ENCODE assay signal across 8 mouse cellular contexts in genomic region chr8:84722530-84722849, GRCm38 (mm10). TPM values are rescaled to one million over a fixed set of nuclear protein-coding genes. Genes with fewer than 3 reads are reported as not detected.
DNase-seq lines count a peak whose midpoint lies in the region; ATAC-seq and TF ChIP-seq lines count a peak whose summit lies in the region.

No protein-coding gene starts in this region.

- 71% methylated on average over 6 of the region's 6 CpGs for WGBS in kidney, embryonic 16.5 days
- WGBS in embryonic facial prominence, embryonic 12.5 days: 42% methylated on average over 6 of the region's 6 CpGs
- 67% methylated on average over 6 of the region's 6 CpGs for WGBS in midbrain, postnatal 0 days

- no peak for DNase-seq in kidney, postnatal 4 days
- no peak for DNase-seq in midbrain, postnatal 0 days (ENCODE audit: low spot score)
- DNase-seq in layer of hippocampus, adult 11-12 months (ENCODE audit: low spot score): no peak
- no peak for DNase-seq in left cerebral cortex, postnatal 14 days (ENCODE audit: low spot score in 2 of 2)
- DNase-seq in cerebellum, postnatal 14 days: no peak

- no peak for TF ChIP-seq CTCF in midbrain, postnatal 0 days (IDR thresholded peaks at IDR 0.05)

- no peak overlapping the region for H3K4me2 ChIP-seq in kidney, embryonic 16.5 days (replicated peaks; ENCODE audit: low read depth, low read length)
- peak overlapping the region; percentile 44 for H3K4me2 ChIP-seq in embryonic facial prominence, embryonic 12.5 days (replicated peaks)
- no peak overlapping the region for H3K4me2 ChIP-seq in midbrain, postnatal 0 days (ENCODE audit: low read depth, low read length, poor library complexity, severe bottlenecking)

- intact Hi-C loops in left cerebral cortex, postnatal 14 days (cut with DNase I): no loop called here

- peaks cover 45% of the 10 kb centered on the region for H3K4me1 ChIP-seq in kidney, embryonic 16.5 days (ENCODE audit: insufficient read depth, low read length)
- H3K4me1 ChIP-seq in embryonic facial prominence, embryonic 12.5 days: peaks cover 51% of the 10 kb centered on the region
- H3K4me1 ChIP-seq in midbrain, postnatal 0 days (ENCODE audit: insufficient read depth, low read length): peaks cover 13% of the 10 kb centered on the region

- peaks cover 4% of the 10 kb centered on the region; the same call in 1 of the 2 replicates for H3K36me3 ChIP-seq in kidney, embryonic 16.5 days (ENCODE audit: insufficient read depth, low read length)
- H3K36me3 ChIP-seq in embryonic facial prominence, embryonic 12.5 days: peaks cover 49% of the 10 kb centered on the region
- no peaks in the 10 kb centered on the region for H3K36me3 ChIP-seq in midbrain, postnatal 0 days (ENCODE audit: insufficient read depth, low read length)

- H3K9me3 ChIP-seq in kidney, embryonic 16.5 days (ENCODE audit: low read length): no peaks in the 10 kb centered on the region
- no peaks in the 10 kb centered on the region for H3K9me3 ChIP-seq in embryonic facial prominence, embryonic 12.5 days
- H3K9me3 ChIP-seq in midbrain, postnatal 0 days (ENCODE audit: low read length): no peaks in the 10 kb centered on the region

- H3K4me3 ChIP-seq in kidney, embryonic 16.5 days (ENCODE audit: low read length): no peak overlapping the region
- H3K4me3 ChIP-seq in embryonic facial prominence, embryonic 12.5 days: peak overlapping the region; percentile 14; the same call in 1 of the 2 replicates
- no peak overlapping the region for H3K4me3 ChIP-seq in midbrain, postnatal 0 days (ENCODE audit: low read depth, low read length)

- no peak; the same call in 1 of the 2 replicates for ATAC-seq in kidney, embryonic 16.5 days (ENCODE audit: low FRiP score, low TSS enrichment)
- no peak for ATAC-seq in embryonic facial prominence, embryonic 12.5 days (ENCODE audit: insufficient number of reproducible peaks, insufficient read depth, low FRiP score, low TSS enrichment)
- peak; percentile 5 for ATAC-seq in inflammation-experienced regulatory T-cells, adult 6 months
- ATAC-seq in midbrain, postnatal 0 days (ENCODE audit: low FRiP score): no peak

- H3K9ac ChIP-seq in kidney, embryonic 16.5 days (replicated peaks; ENCODE audit: low read length): 0 out of 2 replicates have a peak overlapping the region, but pooled peaks have one; percentile 49
- H3K9ac ChIP-seq in embryonic facial prominence, embryonic 12.5 days: peak overlapping the region; percentile 34; the same call in 1 of the 2 replicates
- H3K9ac ChIP-seq in midbrain, postnatal 0 days (replicated peaks; ENCODE audit: low read length, poor library complexity, severe bottlenecking): no peak overlapping the region

- peaks cover 7% of the 10 kb centered on the region for H3K27me3 ChIP-seq in kidney, embryonic 16.5 days (ENCODE audit: insufficient read depth, low read length)
- H3K27me3 ChIP-seq in embryonic facial prominence, embryonic 12.5 days: peaks cover 14% of the 10 kb centered on the region
- no peaks in the 10 kb centered on the region for H3K27me3 ChIP-seq in midbrain, postnatal 0 days (ENCODE audit: insufficient read depth, low read length)

- H3K27ac ChIP-seq in kidney, embryonic 16.5 days (ENCODE audit: low read length): peak overlapping the region; percentile 95
- H3K27ac ChIP-seq in embryonic facial prominence, embryonic 12.5 days: peak overlapping the region; percentile 99
- H3K27ac ChIP-seq in midbrain, postnatal 0 days (ENCODE audit: low read depth, low read length): peak overlapping the region; percentile 51; the same call in 1 of the 2 replicates

RNA-seq across cellular contexts. Expression of gene G430095P16Rik, which starts 0.3 kb away (rescaled TPM):
- 2.3 and 2.8 TPM in 2 replicates for polyA plus RNA-seq in kidney, embryonic 16.5 days (2015; fragmentation: Nextera tagmentation; extraction: Ambion mirVana)
- polyA plus RNA-seq in embryonic facial prominence, embryonic 12.5 days (2016; fragmentation: Nextera tagmentation; extraction: Ambion mirVana): 7.1 and 7.4 TPM in 2 replicates
- 10 to 100 TPM; 11.7 to 25.0 (median 21.7) TPM for polyA plus RNA-seq in inflammation-experienced regulatory T-cells, adult 6 months (2017; shearing (Covaris generic))
- total RNA-seq in midbrain, postnatal 0 days (2014; rRNA removed): not detected in 2 replicates
- polyA plus RNA-seq in midbrain, postnatal 0 days (2015; fragmentation: Nextera tagmentation; extraction: Ambion mirVana): 0.39 and 0.71 TPM in 2 replicates
- not detected for total RNA-seq in left cerebral cortex, postnatal 14 days (2021)

RNA-seq across cellular contexts. Expression of gene Lyl1, which starts 21.2 kb away (rescaled TPM):
- 7.9 and 8.1 TPM in 2 replicates for polyA plus RNA-seq in kidney, embryonic 16.5 days (2015; fragmentation: Nextera tagmentation; extraction: Ambion mirVana)
- polyA plus RNA-seq in embryonic facial prominence, embryonic 12.5 days (2016; fragmentation: Nextera tagmentation; extraction: Ambion mirVana): 4.9 and 5.0 TPM in 2 replicates
- 1 to 10 TPM in 2 of 3 experiments, under 1 TPM in 1; 0.20 to 2.7 (median 1.3) TPM for polyA plus RNA-seq in inflammation-experienced regulatory T-cells, adult 6 months (2017; shearing (Covaris generic))
- total RNA-seq in midbrain, postnatal 0 days (2014; rRNA removed): 4.6 and 4.8 TPM in 2 replicates
- polyA plus RNA-seq in midbrain, postnatal 0 days (2015; fragmentation: Nextera tagmentation; extraction: Ambion mirVana): 2.0 and 2.8 TPM in 2 replicates
- 1 to 10 TPM; 2.7 to 4.3 TPM for total RNA-seq in left cerebral cortex, postnatal 14 days (2021)

RNA-seq across cellular contexts. Expression of gene Nacc1, which starts 34.8 kb away (rescaled TPM):
- 22.5 and 26.7 TPM in 2 replicates for polyA plus RNA-seq in kidney, embryonic 16.5 days (2015; fragmentation: Nextera tagmentation; extraction: Ambion mirVana)
- polyA plus RNA-seq in embryonic facial prominence, embryonic 12.5 days (2016; fragmentation: Nextera tagmentation; extraction: Ambion mirVana): 19.4 and 20.8 TPM in 2 replicates
- 1 to 10 TPM; 9.2 to 9.5 (median 9.4) TPM for polyA plus RNA-seq in inflammation-experienced regulatory T-cells, adult 6 months (2017; shearing (Covaris generic))
- 87.2 and 102 TPM in 2 replicates for total RNA-seq in midbrain, postnatal 0 days (2014; rRNA removed)
- polyA plus RNA-seq in midbrain, postnatal 0 days (2015; fragmentation: Nextera tagmentation; extraction: Ambion mirVana): 13.7 and 13.8 TPM in 2 replicates
- total RNA-seq in left cerebral cortex, postnatal 14 days (2021): 10 to 100 TPM; 90.2 to 91.9 TPM

RNA-seq across cellular contexts. Expression of gene Trmt1, which starts 36.4 kb away (rescaled TPM):
- 81.5 and 82.9 TPM in 2 replicates for polyA plus RNA-seq in kidney, embryonic 16.5 days (2015; fragmentation: Nextera tagmentation; extraction: Ambion mirVana)
- 71.2 and 73.6 TPM in 2 replicates for polyA plus RNA-seq in embryonic facial prominence, embryonic 12.5 days (2016; fragmentation: Nextera tagmentation; extraction: Ambion mirVana)
- 10 to 100 TPM; 28.0 to 61.1 (median 55.5) TPM for polyA plus RNA-seq in inflammation-experienced regulatory T-cells, adult 6 months (2017; shearing (Covaris generic))
- total RNA-seq in midbrain, postnatal 0 days (2014; rRNA removed): 88.5 and 99.5 TPM in 2 replicates
- polyA plus RNA-seq in midbrain, postnatal 0 days (2015; fragmentation: Nextera tagmentation; extraction: Ambion mirVana): 74.2 and 75.0 TPM in 2 replicates
- 10 to 100 TPM; 89.3 to 96.7 TPM for total RNA-seq in left cerebral cortex, postnatal 14 days (2021)

RNA-seq across cellular contexts. Expression of gene Ier2, which starts 59.8 kb away (rescaled TPM):
- polyA plus RNA-seq in kidney, embryonic 16.5 days (2015; fragmentation: Nextera tagmentation; extraction: Ambion mirVana): 73.5 and 78.0 TPM in 2 replicates
- polyA plus RNA-seq in embryonic facial prominence, embryonic 12.5 days (2016; fragmentation: Nextera tagmentation; extraction: Ambion mirVana): 94.5 and 97.0 TPM in 2 replicates
- polyA plus RNA-seq in inflammation-experienced regulatory T-cells, adult 6 months (2017; shearing (Covaris generic)): 10 to 100 TPM; 42.4 to 46.3 (median 45.8) TPM
- total RNA-seq in midbrain, postnatal 0 days (2014; rRNA removed): 3.9 and 4.3 TPM in 2 replicates
- polyA plus RNA-seq in midbrain, postnatal 0 days (2015; fragmentation: Nextera tagmentation; extraction: Ambion mirVana): 12.8 and 14.7 TPM in 2 replicates
- 10 to 100 TPM; 12.6 to 14.8 TPM for total RNA-seq in left cerebral cortex, postnatal 14 days (2021)
